Mouse (Mus musculus) CH12.LX (cell line): ENCODE data around the gene 1700125H20Rik. TPM values are rescaled to one million over a fixed set of nuclear protein-coding genes. Genes with fewer than 3 reads are reported as not detected.

Experiments
- DNase-seq: peaks from one replicate; pipeline ENCODE4 v3.0.0-alpha.2; 2013; ENCODE audit errors: extremely low read depth
- H3K27ac ChIP-seq: 2 replicates; pipeline ENCODE4 v1.5.1; 2012; ENCODE audit warnings: low read depth, mild to moderate bottlenecking, control low read depth, moderate library complexity; ENCODE audit not compliant: insufficient read depth
- H3K27me3 ChIP-seq: replicated peaks from 2 replicates; pipeline ENCODE3; 2012; ENCODE audit warnings: inconsistent platforms
- H3K36me3 ChIP-seq, 2 experiments: replicated peaks in 1 of 2; 2 replicates each; pipeline versions ENCODE3 to v1.6.1; 2012; ENCODE audit warnings: inconsistent platforms in 1 of 2, low read length in 1 of 2, mild to moderate bottlenecking in 1 of 2, mixed read lengths in 1 of 2, moderate library complexity in 1 of 2; ENCODE audit not compliant: control insufficient read depth in 1 of 2, insufficient read depth in 1 of 2
- H3K4me1 ChIP-seq, 2 experiments: 2 replicates each; pipeline ENCODE4 v1.6.1; 2012; ENCODE audit warnings: inconsistent platforms in 1 of 2, moderate library complexity in 1 of 2; ENCODE audit not compliant: insufficient read depth in 2 of 2, control insufficient read depth in 1 of 2
- H3K4me2 ChIP-seq: 2 replicates; pipeline ENCODE4 v1.6.1; 2012; ENCODE audit warnings: low read depth, mild to moderate bottlenecking, control low read depth; ENCODE audit not compliant: poor library complexity, insufficient read depth, severe bottlenecking
- H3K4me3 ChIP-seq, 3 experiments: fragments of 150-350 bp in 1 of 3; sonication (generic) in 1 of 3; replicated peaks in 1 of 3; 2 replicates each; pipeline versions ENCODE3 to v1.5.1; 2011 to 2012; ENCODE audit warnings: low read depth in 2 of 3, low read length in 2 of 3, mild to moderate bottlenecking in 2 of 3, moderate library complexity in 2 of 3, control low read depth in 1 of 3, improper control_type of control experiment in 1 of 3, inconsistent platforms in 1 of 3, mixed read lengths in 1 of 3; ENCODE audit not compliant: poor library complexity in 1 of 3
- H3K79me2 ChIP-seq: replicated peaks from 2 replicates; pipeline ENCODE4 v1.6.1; 2012; ENCODE audit warnings: mild to moderate bottlenecking, moderate library complexity; ENCODE audit not compliant: control insufficient read depth, poor library complexity, insufficient read depth, severe bottlenecking; ENCODE audit errors: extremely low read depth
- H3K9ac ChIP-seq: 2 replicates; pipeline ENCODE4 v1.6.1; 2012; ENCODE audit warnings: low read depth, mild to moderate bottlenecking, control low read depth, moderate library complexity; ENCODE audit not compliant: insufficient read depth
- H3K9me3 ChIP-seq: replicated peaks from 2 replicates; pipeline ENCODE3; 2012; ENCODE audit warnings: low read length, inconsistent platforms, mixed read lengths
- CTCF ChIP-seq, 2 experiments: IDR thresholded peaks in 1 of 2; conservative IDR thresholded peaks in 1 of 2; 2 replicates each; pipeline ENCODE4 v1.5.1; 2011 to 2012; ENCODE audit warnings: low read depth in 2 of 2, low read length in 2 of 2, improper control_type of control experiment in 1 of 2, inconsistent platforms in 1 of 2, mild to moderate bottlenecking in 1 of 2, moderate library complexity in 1 of 2
- E2F4 ChIP-seq: IDR thresholded peaks from 2 replicates; pipeline ENCODE4 v1.6.1; 2011; ENCODE audit warnings: low read depth, low read length, improper control_type of control experiment; ENCODE audit not compliant: insufficient replicate concordance
- ETS1 ChIP-seq: conservative IDR thresholded peaks from 2 replicates; pipeline ENCODE4 v1.6.1; 2012; ENCODE audit warnings: low read depth, mild to moderate bottlenecking, inconsistent platforms, low read length, improper control_type of control experiment, moderate library complexity
- HCFC1 ChIP-seq: IDR thresholded peaks from 2 replicates; pipeline ENCODE4 v1.6.1; 2012; ENCODE audit warnings: low read depth, mild to moderate bottlenecking, inconsistent platforms, low read length, improper control_type of control experiment
- MAZ ChIP-seq: IDR thresholded peaks from 2 replicates; pipeline ENCODE4 v1.6.1; 2012; ENCODE audit warnings: low read depth, mild to moderate bottlenecking, inconsistent platforms, low read length, improper control_type of control experiment, moderate library complexity
- MXI1 ChIP-seq: IDR thresholded peaks from 2 replicates; pipeline ENCODE4 v1.6.1; 2011; ENCODE audit warnings: mild to moderate bottlenecking, low read depth, low read length, improper control_type of control experiment
- MYC ChIP-seq: IDR thresholded peaks from 2 replicates; pipeline ENCODE4 v1.6.1; 2011; ENCODE audit warnings: low read depth, mild to moderate bottlenecking, improper control_type of control experiment, low read length
- NELFE ChIP-seq: IDR thresholded peaks from 2 replicates; pipeline ENCODE4 v1.6.1; 2011; ENCODE audit warnings: low read depth, low read length, improper control_type of control experiment
- POLR2AphosphoS2 ChIP-seq: IDR thresholded peaks from 2 replicates; pipeline ENCODE4 v1.6.1; 2011; ENCODE audit warnings: low read depth, low read length, improper control_type of control experiment
- SIN3A ChIP-seq: IDR thresholded peaks from 2 replicates; pipeline ENCODE4 v1.6.1; 2012; ENCODE audit warnings: low read length, improper control_type of control experiment, inconsistent platforms
- SMC3 ChIP-seq: IDR thresholded peaks from 2 replicates; pipeline ENCODE4 v1.6.1; 2011; ENCODE audit warnings: low read depth, low read length, improper control_type of control experiment
- TCF12 ChIP-seq: IDR thresholded peaks from 2 replicates; pipeline ENCODE4 v1.6.1; 2014; ENCODE audit warnings: low read depth, mild to moderate bottlenecking, inconsistent platforms, low read length, improper control_type of control experiment
- USF1 ChIP-seq: IDR thresholded peaks from 2 replicates; pipeline ENCODE4 v1.6.1; 2014; ENCODE audit warnings: low read depth, mild to moderate bottlenecking, inconsistent platforms, low read length, improper control_type of control experiment
- ZC3H11A ChIP-seq: IDR thresholded peaks from 2 replicates; pipeline ENCODE4 v1.6.1; 2012; ENCODE audit warnings: low read depth, mild to moderate bottlenecking, inconsistent platforms, low read length, improper control_type of control experiment
- dilution Hi-C: fragments of 300-500 bp; cut with MboI; formaldehyde crosslinking; loops from 2 replicates; pipeline ENCODE4 v1.14.3; 2020; ENCODE audit warnings: low sequenced_read_pairs; ENCODE audit not compliant: extremely low pct_unique_long_range_greater_than_20kb, extremely low pct_ligation_motif_present
- in situ Hi-C: fragments of 300-500 bp; cut with MboI; formaldehyde crosslinking; loops from 3 replicates; pipeline ENCODE4 v1.14.3; 2019; ENCODE audit warnings: low sequenced_read_pairs, low pct_ligation_motif_present, low pct_unique_long_range_greater_than_20kb, mixed read lengths
- polyA plus RNA-seq: library from polyadenylated mRNA; unstranded; fragments of >175 nt; gene quantifications from 2 replicates; pipeline ENCODE4 v1.2.1, GENCODE M21; 2012; ENCODE audit warnings: low read depth; ENCODE audit not compliant: insufficient read length
- total RNA-seq, 2 experiments: library from RNA; depleted of rRNA; stranded (reverse); fragments of 300-350 nt in 1 of 2; fragments of >200 nt in 1 of 2; gene quantifications; 2 replicates each; pipeline ENCODE4 v1.2.3; 2012 to 2014

1700125H20Rik gene
- total and polyA plus RNA-seq, 3 experiments = 0.17 TPM; not detected in 2

DNA sequence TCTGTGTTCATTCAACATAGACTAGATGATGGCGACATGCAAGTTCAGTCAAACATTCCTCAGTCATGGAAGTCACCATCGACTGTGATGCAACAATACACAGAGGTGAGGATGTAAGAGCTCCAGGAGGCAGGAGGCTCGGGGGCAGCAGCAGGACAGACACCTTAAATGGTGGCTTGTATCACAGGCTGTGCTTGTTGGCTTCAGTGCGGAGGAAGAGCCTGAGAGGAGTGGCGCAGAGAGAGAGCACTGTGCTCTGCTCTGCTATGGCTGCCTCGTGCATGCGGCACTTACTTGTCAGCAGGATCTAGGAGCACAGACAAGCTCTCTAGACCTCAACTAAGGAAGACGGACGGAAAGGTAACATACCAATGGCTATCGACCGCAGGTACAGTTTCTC, 24.0 kb downstream of the 1700125H20Rik start:
- Histone ChIP-seq H3K36me3 (peaks cover 63 to 88% of the 10 kb centered on the region in 2 experiments), H3K9ac (no peak overlapping the region), H3K27ac (no peak overlapping the region), H3K4me2 (no peak overlapping the region), H3K27me3 (no peaks in the 10 kb centered on the region), H3K4me1 (peaks cover 0 to 17% of the 10 kb centered on the region in 2 experiments; a peak in 2 of 4 replicates), H3K4me3 (no peak overlapping the region), H3K9me3 (no peaks in the 10 kb centered on the region), H3K79me2 (no peaks in the 10 kb centered on the region)
- no peak for TF ChIP-seq E2F4
- no peak for TF ChIP-seq HCFC1
- no peak for TF ChIP-seq POLR2AphosphoS2
- no peak for TF ChIP-seq ETS1
- TF ChIP-seq NELFE = no peak
- TF ChIP-seq SMC3 = no peak
- no peak for TF ChIP-seq MYC
- no peak for TF ChIP-seq ZC3H11A
- no peak for TF ChIP-seq MAZ
- TF ChIP-seq TCF12 = no peak
- TF ChIP-seq USF1 = no peak
- TF ChIP-seq CTCF (conservative IDR thresholded peaks at IDR 0.05 in 1 of 2, IDR thresholded peaks at IDR 0.05 in 1 of 2; ENCODE audit: low read depth in 2 of 2, low read length in 2 of 2) = no peak
- in situ Hi-C loops = no loop called here
- DNase-seq = no peak
- dilution Hi-C loops = no loop called here

DNA sequence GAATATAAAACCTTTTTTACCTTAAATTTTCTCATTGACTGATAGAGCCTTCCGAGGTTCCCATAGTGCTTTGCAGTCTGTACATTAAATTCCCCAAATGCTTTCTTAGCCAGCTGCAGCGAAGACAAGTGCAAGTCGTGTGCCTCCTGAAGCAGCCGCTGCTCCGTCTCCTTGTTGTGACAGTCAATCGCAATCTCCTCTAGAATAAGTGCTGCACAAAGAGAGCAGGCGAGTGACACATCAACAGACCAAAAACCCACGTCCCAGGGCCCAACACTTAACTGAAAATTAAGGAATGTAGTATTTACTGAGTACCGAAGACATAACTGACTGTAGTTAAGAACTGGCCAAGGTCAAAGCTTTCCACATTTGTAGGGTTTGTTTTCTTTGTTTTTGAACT, 25.8 kb downstream of the 1700125H20Rik start:
- no peaks in the 10 kb centered on the region for H3K9me3 ChIP-seq
- peaks cover 2 to 22% of the 10 kb centered on the region in 2 experiments; a peak in 2 of 4 replicates for H3K4me1 ChIP-seq
- no peak for DNase-seq
- in situ Hi-C loops = no loop called here
- no peak overlapping the region for H3K4me2 ChIP-seq
- peaks cover under 1% of the 10 kb centered on the region; the same call in 1 of the 2 replicates for H3K79me2 ChIP-seq
- no peak overlapping the region for H3K27ac ChIP-seq
- TF ChIP-seq ETS1 (no peak), SIN3A (no peak)
- TF ChIP-seq, all 38 proteins: peak for 0
- H3K27me3 ChIP-seq = no peaks in the 10 kb centered on the region
- no peak overlapping the region for H3K9ac ChIP-seq
- no peak overlapping the region for H3K4me3 ChIP-seq
- H3K36me3 ChIP-seq = peaks cover 68 to 87% of the 10 kb centered on the region in 2 experiments
- dilution Hi-C loops = no loop called here

DNA sequence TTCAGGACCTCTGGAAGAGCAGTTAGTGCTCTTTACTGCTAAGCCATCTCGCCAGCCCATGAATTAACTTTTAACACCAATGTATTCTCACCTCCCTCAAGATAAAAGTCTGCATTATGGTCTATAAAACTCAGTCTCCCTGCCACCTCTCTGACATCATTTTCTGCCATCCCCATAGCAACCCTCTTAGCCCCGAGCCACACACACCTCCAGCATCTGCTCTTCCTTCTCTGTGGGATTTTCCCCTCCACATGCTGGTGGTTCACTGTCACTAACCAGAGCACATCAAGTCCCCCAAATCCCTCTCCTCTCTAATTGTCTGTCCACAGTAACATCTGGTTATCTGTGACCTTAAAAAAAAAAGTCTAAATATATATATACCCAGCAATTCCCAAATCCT, 28.7 kb downstream of the 1700125H20Rik start:
- no peaks in the 10 kb centered on the region for H3K27me3 ChIP-seq
- dilution Hi-C loops (no loop called here), in situ Hi-C loops (no loop called here)
- H3K36me3 ChIP-seq = peaks cover 58 to 85% of the 10 kb centered on the region in 2 experiments
- peaks cover 2 to 22% of the 10 kb centered on the region in 2 experiments; a peak in 2 of 4 replicates for H3K4me1 ChIP-seq
- H3K4me3 ChIP-seq = no peak overlapping the region
- H3K4me2 ChIP-seq = no peak overlapping the region
- no peak overlapping the region for H3K9ac ChIP-seq
- H3K9me3 ChIP-seq = no peaks in the 10 kb centered on the region
- TF ChIP-seq MXI1 (0 out of 2 replicates have a peak, but pooled peaks have one; percentile 27), HCFC1 (no peak)
- TF ChIP-seq, all 38 proteins: peak for 1
- peak; percentile 71 for DNase-seq
- Histone ChIP-seq H3K79me2 (peaks cover 3% of the 10 kb centered on the region; the same call in 1 of the 2 replicates), H3K27ac (no peak overlapping the region)
